Mouse (Mus musculus) testis, adult 2 months (tissue): ENCODE results near the gene Shisal1.

Experiments
- CTCF ChIP-seq: fragments of 200-500 bp; IDR thresholded peaks from 2 replicates; pipeline ENCODE4 v1.5.1; 2012; ENCODE audit warnings: low read depth, mild to moderate bottlenecking, inconsistent platforms, low read length, moderate library complexity; ENCODE audit not compliant: control insufficient read depth, insufficient read depth, insufficient replicate concordance
- POLR2A ChIP-seq: fragments of 200-500 bp; IDR thresholded peaks from 2 replicates; pipeline ENCODE4 v1.6.1; 2012; ENCODE audit warnings: low read depth, mild to moderate bottlenecking, inconsistent platforms, low read length, moderate library complexity; ENCODE audit not compliant: control insufficient read depth

GRCm38 (mm10) chr15:84466458-84467267 is 19.8 kb upstream of the Shisal1 start:
- TF ChIP-seq POLR2A (no peak), CTCF (no peak)
